Mouse (Mus musculus): ENCODE measurements around the gene Ccn2. TPM values are rescaled to one million over a fixed set of nuclear protein-coding genes. Genes with fewer than 3 reads are reported as not detected.

The Ccn2 gene
- polyA plus RNA-seq, 1 experiment from 2014 or later, result 3.0 TPM

Other genes with a start within 250 kb of the Ccn2 start
- 0.99 and 2.3 TPM in 2 replicates for gene Enpp1, start 116.7 kb downstream of the Ccn2 start, polyA plus RNA-seq (2015; fragmentation: Nextera tagmentation; extraction: Ambion mirVana)
- 2.9 and 3.9 TPM in 2 replicates for gene Enpp3, start 247.4 kb downstream of the Ccn2 start, polyA plus RNA-seq (2015; fragmentation: Nextera tagmentation; extraction: Ambion mirVana)